Mouse (Mus musculus) midbrain, embryonic 12.5 days (tissue): ENCODE results near the gene Mttp. TPM values are rescaled to one million over a fixed set of nuclear protein-coding genes. Genes with fewer than 3 reads are reported as not detected.

ENCODE experiments used
- ATAC-seq: fragments of 200-750 bp; cut with Nextera tagmentation; 2 replicates; pipeline ENCODE4 v1.8.0; 2017; ENCODE audit warnings: low read depth, moderate TSS enrichment, moderate library complexity; ENCODE audit not compliant: low FRiP score
- H3K27ac ChIP-seq: fragments of 300-500 bp; sonication (generic); replicated peaks from 2 replicates; pipeline ENCODE4 v1.5.1; 2016; ENCODE audit warnings: mild to moderate bottlenecking
- H3K27me3 ChIP-seq: fragments of 300-500 bp; sonication (generic); 2 replicates; pipeline ENCODE4 v1.6.1; 2016; ENCODE audit warnings: mild to moderate bottlenecking
- H3K36me3 ChIP-seq: fragments of 300-500 bp; sonication (generic); 2 replicates; pipeline ENCODE4 v1.6.1; 2016
- H3K4me1 ChIP-seq: fragments of 300-500 bp; sonication (generic); 2 replicates; pipeline ENCODE4 v1.6.1; 2016
- H3K4me2 ChIP-seq: fragments of 300-500 bp; sonication (generic); replicated peaks from 2 replicates; pipeline ENCODE4 v1.6.1; 2016; ENCODE audit warnings: mild to moderate bottlenecking, moderate library complexity
- H3K4me3 ChIP-seq: fragments of 300-500 bp; sonication (generic); 2 replicates; pipeline ENCODE4 v1.5.1; 2016; ENCODE audit warnings: mild to moderate bottlenecking
- H3K9ac ChIP-seq: fragments of 300-500 bp; sonication (generic); replicated peaks from 2 replicates; pipeline ENCODE4 v1.6.1; 2016; ENCODE audit warnings: mild to moderate bottlenecking, moderate library complexity
- H3K9me3 ChIP-seq: fragments of 300-500 bp; sonication (generic); 2 replicates; pipeline ENCODE4 v1.6.1; 2016; ENCODE audit warnings: mild to moderate bottlenecking
- WGBS: fragments of 180-500 bp; shearing (Covaris S2); methylation state at CpG from one replicate; pipeline ENCODE4 v1.1.7; 2016; 5-methylcytosine and 5-hydroxymethylcytosine counted together
- polyA plus RNA-seq: library from polyadenylated mRNA; unstranded; fragments of >200 nt; fragmentation: Nextera tagmentation; extraction: Ambion mirVana; gene quantifications from 2 replicates; pipeline ENCODE4 v1.2.1, GENCODE M21; 2016

The Mttp gene
- polyA plus RNA-seq, 1 experiment from 2014 or later: 14.1 TPM

DNA sequence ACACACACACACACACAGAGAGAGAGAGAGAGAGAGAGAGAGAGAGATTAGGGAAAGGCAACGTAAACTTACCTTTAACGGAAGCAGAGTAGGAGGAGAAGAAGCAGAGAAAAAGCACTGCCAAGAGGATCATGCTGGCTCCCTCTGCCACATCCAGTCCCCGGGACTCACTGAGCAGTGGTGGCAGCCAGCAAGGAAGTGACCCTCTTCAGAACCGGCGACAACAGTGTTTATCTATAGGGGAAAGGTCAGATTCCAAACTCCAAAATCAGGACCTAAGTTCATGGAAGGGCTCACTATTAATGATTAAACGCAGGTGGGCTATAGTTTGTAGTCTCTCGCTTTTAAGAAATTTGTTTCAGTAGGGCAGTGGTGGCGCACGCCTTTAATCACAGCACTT is 13.6 kb downstream of the Mttp start:
- H3K4me3 ChIP-seq: no peak overlapping the region
- ATAC-seq: no peak
- no peaks in the 10 kb centered on the region for H3K27me3 ChIP-seq
- no peak overlapping the region for H3K9ac ChIP-seq
- WGBS: 53% methylated on average over 9 of the region's 9 CpGs
- H3K9me3 ChIP-seq: no peaks in the 10 kb centered on the region
- peaks cover 11% of the 10 kb centered on the region for H3K4me1 ChIP-seq
- no peak overlapping the region for H3K27ac ChIP-seq
- H3K4me2 ChIP-seq: no peak overlapping the region
- H3K36me3 ChIP-seq: no peaks in the 10 kb centered on the region

GRCm38 (mm10) chr3:138130692-138131091 is 14.1 kb downstream of the Mttp start:
- no peak overlapping the region for H3K27ac ChIP-seq
- ATAC-seq: no peak

DNA sequence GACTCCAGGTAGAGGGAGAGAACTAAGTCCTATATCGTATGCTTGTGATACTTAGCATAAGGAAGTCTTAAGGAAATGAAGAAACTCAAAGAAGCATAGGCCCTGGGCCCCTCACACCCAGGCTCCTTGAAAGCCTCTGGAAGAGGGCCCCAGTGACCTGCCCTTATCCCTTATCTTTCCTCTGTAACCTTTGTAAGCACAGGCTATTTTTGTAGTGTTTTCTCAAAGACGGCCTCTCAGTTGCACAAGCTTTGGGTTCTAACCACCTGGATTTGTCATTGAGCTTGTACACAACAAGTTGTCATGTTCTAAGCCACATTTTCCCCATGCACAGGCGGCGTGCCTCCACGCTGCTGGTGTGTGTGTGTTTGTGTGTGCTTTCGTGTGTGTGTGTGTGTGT is 15.7 kb downstream of the Mttp start:
- WGBS: 90% methylated on average over 6 of the region's 6 CpGs

More at GRCm38 (mm10) chr3:138130692-138131091, 14.1 kb downstream of the Mttp start:
- Histone ChIP-seq H3K4me3 (no peak overlapping the region), H3K27me3 (no peaks in the 10 kb centered on the region), H3K36me3 (no peaks in the 10 kb centered on the region), H3K4me1 (peaks cover 11% of the 10 kb centered on the region), H3K9me3 (no peaks in the 10 kb centered on the region), H3K4me2 (no peak overlapping the region), H3K9ac (no peak overlapping the region)
- WGBS: 41% methylated on average over 1 of the region's 1 CpGs

GRCm38 (mm10) chr3:138123842-138124241 is 20.9 kb downstream of the Mttp start:
- 93% methylated on average over 10 of the region's 10 CpGs for WGBS
- Histone ChIP-seq H3K9ac (no peak overlapping the region), H3K9me3 (no peaks in the 10 kb centered on the region), H3K4me3 (no peak overlapping the region), H3K4me2 (no peak overlapping the region), H3K4me1 (no peaks in the 10 kb centered on the region), H3K27ac (no peak overlapping the region), H3K27me3 (no peaks in the 10 kb centered on the region), H3K36me3 (no peaks in the 10 kb centered on the region)
- ATAC-seq: no peak

More for the DNA sequence above, 15.7 kb downstream of the Mttp start:
- H3K9ac ChIP-seq: no peak overlapping the region
- no peaks in the 10 kb centered on the region for H3K36me3 ChIP-seq
- H3K9me3 ChIP-seq: no peaks in the 10 kb centered on the region
- no peak overlapping the region for H3K27ac ChIP-seq
- H3K4me1 ChIP-seq: peaks cover 11% of the 10 kb centered on the region
- H3K4me2 ChIP-seq: no peak overlapping the region
- H3K4me3 ChIP-seq: no peak overlapping the region
- ATAC-seq: no peak
- H3K27me3 ChIP-seq: no peaks in the 10 kb centered on the region

DNA sequence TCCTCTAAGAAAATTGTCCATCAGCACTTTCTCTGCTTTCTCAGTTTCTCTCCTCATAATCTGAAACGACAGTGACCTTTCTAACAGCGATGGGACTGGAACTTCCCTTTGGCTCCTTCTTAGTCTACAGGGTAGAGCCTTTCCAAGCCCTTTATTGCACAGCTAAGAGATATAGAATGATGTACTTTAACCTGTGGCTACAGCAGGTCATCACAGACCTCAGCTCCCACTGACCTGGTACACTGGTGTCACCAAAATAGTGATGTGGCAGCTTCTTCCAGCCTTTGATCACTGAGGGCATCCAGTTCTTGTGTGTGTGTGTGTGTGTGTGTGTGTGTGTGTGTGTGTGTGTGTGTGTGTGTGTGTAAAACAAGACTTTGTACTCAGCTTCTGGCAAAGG is 23.3 kb downstream of the Mttp start:
- no peak for ATAC-seq
- no peak overlapping the region for H3K27ac ChIP-seq
- no peaks in the 10 kb centered on the region for H3K4me1 ChIP-seq

GRCm38 (mm10) chr3:138119444-138120105 is 25.2 kb downstream of the Mttp start:
- H3K9me3 ChIP-seq: no peaks in the 10 kb centered on the region
- no peaks in the 10 kb centered on the region for H3K36me3 ChIP-seq
- ATAC-seq: no peak
- no peak overlapping the region for H3K4me2 ChIP-seq
- no peaks in the 10 kb centered on the region for H3K4me1 ChIP-seq
- whole genome bisulfite sequencing: 96% methylated on average over 16 of the region's 16 CpGs
- H3K9ac ChIP-seq: no peak overlapping the region
- H3K27me3 ChIP-seq: no peaks in the 10 kb centered on the region
- no peak overlapping the region for H3K27ac ChIP-seq
- no peak overlapping the region for H3K4me3 ChIP-seq

More for the DNA sequence above, 23.3 kb downstream of the Mttp start:
- no peak overlapping the region for H3K9ac ChIP-seq
- H3K27me3 ChIP-seq: no peaks in the 10 kb centered on the region
- H3K4me3 ChIP-seq: no peak overlapping the region
- no peaks in the 10 kb centered on the region for H3K9me3 ChIP-seq
- H3K4me2 ChIP-seq: no peak overlapping the region
- 90% methylated on average over 2 of the region's 2 CpGs for WGBS
- H3K36me3 ChIP-seq: no peaks in the 10 kb centered on the region

- Histone ChIP-seq H3K9ac (no peak overlapping the region), H3K9me3 (no peaks in the 10 kb centered on the region), H3K4me1 (no peaks in the 10 kb centered on the region), H3K4me2 (no peak overlapping the region), H3K36me3 (no peaks in the 10 kb centered on the region), H3K4me3 (no peak overlapping the region), H3K27ac (no peak overlapping the region), H3K27me3 (no peaks in the 10 kb centered on the region)
- 81% methylated on average over 14 of the region's 14 CpGs for WGBS
- ATAC-seq: no peak
Measured at GRCm38 (mm10) chr3:138118831-138119230, 25.9 kb downstream of the Mttp start.

- H3K27ac ChIP-seq: no peak overlapping the region
- no peak overlapping the region for H3K4me2 ChIP-seq
- no peaks in the 10 kb centered on the region for H3K36me3 ChIP-seq
- no peak overlapping the region for H3K4me3 ChIP-seq
- no peaks in the 10 kb centered on the region for H3K4me1 ChIP-seq
- ATAC-seq: no peak
- no peaks in the 10 kb centered on the region for H3K9me3 ChIP-seq
- no peaks in the 10 kb centered on the region for H3K27me3 ChIP-seq
- WGBS: 84% methylated on average over 6 of the region's 6 CpGs
- no peak overlapping the region for H3K9ac ChIP-seq
Measured at GRCm38 (mm10) chr3:138118392-138118791, 26.4 kb downstream of the Mttp start.

- Histone ChIP-seq H3K4me2 (no peak overlapping the region), H3K9ac (no peak overlapping the region), H3K27me3 (no peaks in the 10 kb centered on the region), H3K4me3 (no peak overlapping the region), H3K36me3 (no peaks in the 10 kb centered on the region), H3K27ac (no peak overlapping the region), H3K4me1 (no peaks in the 10 kb centered on the region), H3K9me3 (no peaks in the 10 kb centered on the region)
- ATAC-seq: no peak
- 90% methylated on average over 4 of the region's 4 CpGs for WGBS
Measured at GRCm38 (mm10) chr3:138116871-138117270, 27.9 kb downstream of the Mttp start.

- no peaks in the 10 kb centered on the region for H3K4me1 ChIP-seq
- H3K9me3 ChIP-seq: no peaks in the 10 kb centered on the region
- H3K4me2 ChIP-seq: no peak overlapping the region
- no peak for ATAC-seq
- WGBS: 89% methylated on average over 17 of the region's 17 CpGs
- no peaks in the 10 kb centered on the region for H3K27me3 ChIP-seq
- no peak overlapping the region for H3K27ac ChIP-seq
- H3K9ac ChIP-seq: no peak overlapping the region
- H3K4me3 ChIP-seq: no peak overlapping the region
- no peaks in the 10 kb centered on the region for H3K36me3 ChIP-seq
Measured at GRCm38 (mm10) chr3:138114106-138114505, 30.7 kb downstream of the Mttp start.

DNA sequence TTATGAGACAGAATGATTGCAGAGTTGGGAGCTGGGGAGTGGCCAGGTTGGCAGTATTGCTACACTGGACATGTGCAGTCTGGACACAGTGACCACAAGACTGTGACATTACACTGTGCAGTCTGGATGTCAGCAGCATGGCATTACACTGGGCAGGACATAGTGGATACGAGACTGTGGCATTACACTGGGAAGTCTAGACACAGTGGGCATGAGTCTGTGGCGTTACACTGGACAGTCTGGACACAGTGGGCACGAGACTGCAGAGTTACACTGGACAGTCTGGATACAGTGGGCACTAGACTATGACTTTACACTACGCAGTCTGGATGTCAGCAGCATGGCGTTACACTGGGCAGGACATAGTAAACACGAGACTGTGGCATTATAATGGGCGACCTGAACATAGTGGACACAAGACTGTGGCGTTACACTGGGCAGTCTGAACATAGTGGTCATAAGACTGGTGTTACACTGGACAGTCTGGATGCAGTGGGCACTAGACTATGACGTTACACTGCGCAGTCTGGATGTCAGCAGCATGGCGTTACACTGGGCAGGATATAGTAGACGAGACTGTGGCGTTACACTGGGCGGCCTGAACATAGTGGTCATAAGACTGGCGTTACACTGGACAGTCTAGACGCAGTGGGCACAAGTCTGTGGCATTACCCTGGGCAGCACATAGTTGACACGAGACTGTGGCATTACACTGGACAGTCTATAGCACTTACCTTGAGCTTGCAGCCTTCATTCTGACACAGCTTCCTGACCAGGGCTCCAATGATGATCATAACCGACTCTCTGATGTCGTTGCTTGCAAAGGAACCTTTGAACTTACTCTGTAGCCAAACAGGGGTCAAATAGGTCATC is 33.6 kb downstream of the Mttp start:
- peak; percentile 54; the same call in 1 of the 2 replicates for ATAC-seq
- no peaks in the 10 kb centered on the region for H3K27me3 ChIP-seq
- no peak overlapping the region for H3K9ac ChIP-seq
- WGBS: 91% methylated on average over 19 of the region's 19 CpGs
- H3K9me3 ChIP-seq: no peaks in the 10 kb centered on the region
- H3K27ac ChIP-seq: no peak overlapping the region
- H3K4me1 ChIP-seq: no peaks in the 10 kb centered on the region
- H3K36me3 ChIP-seq: no peaks in the 10 kb centered on the region
- no peak overlapping the region for H3K4me2 ChIP-seq
- no peak overlapping the region for H3K4me3 ChIP-seq

DNA sequence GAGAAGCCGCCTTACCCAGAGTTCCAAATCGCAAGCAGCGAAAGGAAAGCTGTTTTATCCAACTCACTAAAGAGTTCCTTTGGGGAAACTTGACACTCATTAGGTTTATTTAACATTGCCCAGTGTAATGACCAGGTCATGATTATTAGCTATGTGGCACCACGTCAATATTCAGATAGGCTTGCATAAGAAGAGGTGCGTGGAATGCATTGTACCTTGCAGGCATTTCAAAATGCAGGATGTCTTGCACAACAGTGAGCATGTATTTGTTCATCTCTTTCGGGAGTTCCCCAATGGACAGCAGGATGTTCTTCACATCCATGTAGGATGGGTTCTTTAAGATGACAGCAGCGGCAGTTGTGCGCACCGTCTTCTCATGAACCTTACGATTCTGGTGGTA is 37.9 kb downstream of the Mttp start:
- H3K4me2 ChIP-seq: no peak overlapping the region
- ATAC-seq: no peak

More for the DNA sequence above, 37.9 kb downstream of the Mttp start:
- WGBS: 92% methylated on average over 10 of the region's 10 CpGs
- H3K36me3 ChIP-seq: no peaks in the 10 kb centered on the region
- no peak overlapping the region for H3K4me3 ChIP-seq
- H3K9me3 ChIP-seq: no peaks in the 10 kb centered on the region
- no peak overlapping the region for H3K27ac ChIP-seq
- no peak overlapping the region for H3K9ac ChIP-seq
- H3K4me1 ChIP-seq: no peaks in the 10 kb centered on the region
- no peaks in the 10 kb centered on the region for H3K27me3 ChIP-seq
